Mouse (Mus musculus): ENCODE measurements at regions not wholly inside any gene's neighbourhood (a gene's known extent, or its start where the extent isn't known, plus 50 kb on each side); places are given as distances from the start of the nearest gene placed in this dataset.

DNA sequence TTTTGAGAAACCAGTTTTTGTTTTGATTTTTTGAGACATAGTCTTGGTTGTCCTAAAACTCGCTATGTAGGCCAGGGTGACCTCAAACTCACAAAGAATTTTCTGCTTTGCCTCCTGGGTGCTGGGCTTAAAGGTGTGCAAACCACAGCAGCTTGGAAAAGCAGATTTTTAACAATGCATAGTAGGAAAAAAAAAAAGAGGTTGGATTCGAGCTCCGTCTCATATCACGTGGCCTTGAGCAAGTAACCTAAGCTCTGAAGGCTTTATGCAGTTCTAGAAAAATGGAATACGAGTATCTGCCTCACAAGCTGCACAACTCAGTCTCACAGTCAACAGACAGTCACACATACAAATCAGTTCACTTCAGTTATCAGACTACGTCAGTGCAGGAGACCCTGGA lies 90.9 kb downstream of the Spry2 start:
- TF ChIP-seq CTCF (conservative IDR thresholded peaks at IDR 0.05; ENCODE audit: low read length) = no peak
- TF ChIP-seq NANOG (IDR thresholded peaks at IDR 0.05; ENCODE audit: borderline replicate concordance, low read length) = no peak
- TF ChIP-seq POU5F1 (IDR thresholded peaks at IDR 0.05; ENCODE audit: borderline replicate concordance, low read length) = no peak
